Mouse (Mus musculus) natural killer cell, adult 2 months (primary cell): Measurements from ENCODE around the gene Rnf208.

Experiments used
- DNase-seq, 2 experiments: peaks; one replicate each; pipeline ENCODE4 v3.0.0; 2022; ENCODE audit warnings: low spot score in 2 of 2

Gene Rnf208

GRCm38 (mm10) chr2:25242101-25242506, at the start of gene Rnf208, which contains the start of gene Cysrt1:
Rnf208 (plus strand) TSS chr2:25242255.
Cysrt1 (minus strand) TSS chr2:25242452.
- no peak for DNase-seq

- DNase-seq, result peak; percentile 78 to 84
Measured at GRCm38 (mm10) chr2:25193330-25193770, 48.7 kb upstream of the Rnf208 start.

GRCm38 (mm10) chr2:25194006-25194405, 48.0 kb upstream of the Rnf208 start:
- no peak for DNase-seq

- DNase-seq, result peak; percentile 74 to 82
Measured at GRCm38 (mm10) chr2:25194486-25195171, 47.4 kb upstream of the Rnf208 start.

- peak; percentile 76 to 87 for DNase-seq
Measured at GRCm38 (mm10) chr2:25195211-25196156, 46.6 kb upstream of the Rnf208 start.

- peak; percentile 67 to 88 for DNase-seq
Measured at GRCm38 (mm10) chr2:25196172-25196954, 45.7 kb upstream of the Rnf208 start, which contains the start of gene Tor4a. Tor4a (minus strand) TSS chr2:25196886.

GRCm38 (mm10) chr2:25197191-25197590, 44.9 kb upstream of the Rnf208 start:
- no peak for DNase-seq

- no peak for DNase-seq
Measured at GRCm38 (mm10) chr2:25197946-25198345, 44.1 kb upstream of the Rnf208 start.

- no peak for DNase-seq
Measured at GRCm38 (mm10) chr2:25200631-25201030, 41.4 kb upstream of the Rnf208 start.

GRCm38 (mm10) chr2:25203631-25204214, 38.3 kb upstream of the Rnf208 start:
- no peak for DNase-seq

- no peak for DNase-seq
Measured at GRCm38 (mm10) chr2:25207593-25207992, 34.5 kb upstream of the Rnf208 start.

- no peak for DNase-seq
Measured at GRCm38 (mm10) chr2:25210686-25211085, 31.4 kb upstream of the Rnf208 start.

- peak; percentile 90 to 92 for DNase-seq
Measured at GRCm38 (mm10) chr2:25211121-25211670, 30.9 kb upstream of the Rnf208 start, which contains the start of gene Nelfb. Nelfb (minus strand) TSS chr2:25211489.

GRCm38 (mm10) chr2:25213266-25213865, 28.7 kb upstream of the Rnf208 start:
- no peak for DNase-seq

GRCm38 (mm10) chr2:25214444-25214843, 27.6 kb upstream of the Rnf208 start, which contains the start of gene Stpg3:
Stpg3 (minus strand) TSS chr2:25214637.
- DNase-seq, result no peak

- DNase-seq, result no peak
Measured at GRCm38 (mm10) chr2:25217666-25218065, 24.4 kb upstream of the Rnf208 start.

GRCm38 (mm10) chr2:25218445-25218844, 23.6 kb upstream of the Rnf208 start, which contains the start of gene Fam166a:
Fam166a (plus strand) TSS chr2:25218745.
- DNase-seq, result no peak

GRCm38 (mm10) chr2:25221331-25221772, 20.7 kb upstream of the Rnf208 start:
- DNase-seq, result no peak

- DNase-seq, result no peak
Measured at GRCm38 (mm10) chr2:25223681-25224491, 18.2 kb upstream of the Rnf208 start.

- no peak for DNase-seq
Measured at GRCm38 (mm10) chr2:25224492-25224765, 17.6 kb upstream of the Rnf208 start, which contains the start of gene Tubb4b. Tubb4b (minus strand) TSS chr2:25224702.
